Mouse (Mus musculus) limb, embryonic 12.5 days (tissue): ENCODE measurements around the gene Fam118b. TPM values are rescaled to one million over a fixed set of nuclear protein-coding genes. Genes with fewer than 3 reads are reported as not detected.

Experiments
- ATAC-seq: fragments of 200-750 bp; cut with Nextera tagmentation; 2 replicates; pipeline ENCODE4 v1.8.0; 2017; ENCODE audit warnings: low read depth, moderate TSS enrichment; ENCODE audit not compliant: insufficient number of reproducible peaks, insufficient read depth, low FRiP score, low TSS enrichment
- H3K27ac ChIP-seq: fragments of 300-500 bp; sonication (generic); 2 replicates; pipeline ENCODE4 v1.5.1; 2016; ENCODE audit warnings: mild to moderate bottlenecking, moderate library complexity
- H3K27me3 ChIP-seq: fragments of 300-500 bp; sonication (generic); 2 replicates; pipeline ENCODE4 v1.6.1; 2016; ENCODE audit warnings: mild to moderate bottlenecking, moderate library complexity
- H3K36me3 ChIP-seq: fragments of 300-500 bp; sonication (generic); 2 replicates; pipeline ENCODE4 v1.6.1; 2016; ENCODE audit warnings: mild to moderate bottlenecking, moderate library complexity
- H3K4me1 ChIP-seq: fragments of 300-500 bp; sonication (generic); replicated peaks from 2 replicates; pipeline ENCODE4 v1.6.1; 2016
- H3K4me2 ChIP-seq: fragments of 300-500 bp; sonication (generic); 2 replicates; pipeline ENCODE4 v1.6.1; 2016; ENCODE audit warnings: mild to moderate bottlenecking, moderate library complexity
- H3K4me3 ChIP-seq: fragments of 300-500 bp; sonication (generic); replicated peaks from 2 replicates; pipeline ENCODE4 v1.5.1; 2016; ENCODE audit warnings: mild to moderate bottlenecking
- H3K9ac ChIP-seq: fragments of 300-500 bp; sonication (generic); replicated peaks from 2 replicates; pipeline ENCODE4 v1.6.1; 2016; ENCODE audit warnings: mild to moderate bottlenecking, moderate library complexity
- H3K9me3 ChIP-seq: fragments of 300-500 bp; sonication (generic); 2 replicates; pipeline ENCODE4 v1.6.1; 2016; ENCODE audit warnings: mild to moderate bottlenecking, moderate library complexity
- WGBS: fragments of 180-500 bp; shearing (Covaris S2); methylation state at CpG from one replicate; pipeline ENCODE4 v1.1.7; 2016; 5-methylcytosine and 5-hydroxymethylcytosine counted together
- polyA plus RNA-seq: library from polyadenylated mRNA; unstranded; fragments of >200 nt; fragmentation: Nextera tagmentation; extraction: Ambion mirVana; gene quantifications from 2 replicates; pipeline ENCODE4 v1.2.1, GENCODE M21; 2016

Gene Fam118b
- polyA plus RNA-seq, 1 experiment from 2014 or later: 52.7 TPM

DNA sequence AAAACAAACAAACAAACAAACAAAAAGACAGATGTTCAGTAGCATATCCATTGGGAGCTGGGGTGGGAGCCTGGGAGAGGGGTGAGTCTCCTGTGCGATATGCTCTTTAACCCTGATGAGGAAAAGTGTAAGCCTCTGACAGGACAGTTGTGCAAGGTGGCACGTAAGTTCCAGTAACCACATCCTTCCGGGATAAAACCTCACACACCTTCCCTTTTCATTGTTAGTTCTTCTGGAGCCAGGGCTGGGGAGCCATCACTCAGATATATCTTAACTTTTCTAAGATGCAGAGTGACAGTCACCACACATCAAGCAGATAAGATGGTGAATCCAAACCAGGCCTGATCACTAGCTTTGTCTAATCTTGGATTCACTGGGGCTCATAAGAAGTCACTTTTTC lies 73.6 kb downstream of the Fam118b start:
- H3K4me2 ChIP-seq: no peak overlapping the region
- H3K4me1 ChIP-seq: peaks cover 7% of the 10 kb centered on the region; the same call in 1 of the 2 replicates
- ATAC-seq: no peak
- no peak overlapping the region for H3K9ac ChIP-seq
- H3K27ac ChIP-seq: no peak overlapping the region
- H3K27me3 ChIP-seq: no peaks in the 10 kb centered on the region
- peaks cover 23% of the 10 kb centered on the region for H3K36me3 ChIP-seq
- WGBS: 91% methylated on average over 3 of the region's 3 CpGs
- H3K9me3 ChIP-seq: no peaks in the 10 kb centered on the region
- no peak overlapping the region for H3K4me3 ChIP-seq

DNA sequence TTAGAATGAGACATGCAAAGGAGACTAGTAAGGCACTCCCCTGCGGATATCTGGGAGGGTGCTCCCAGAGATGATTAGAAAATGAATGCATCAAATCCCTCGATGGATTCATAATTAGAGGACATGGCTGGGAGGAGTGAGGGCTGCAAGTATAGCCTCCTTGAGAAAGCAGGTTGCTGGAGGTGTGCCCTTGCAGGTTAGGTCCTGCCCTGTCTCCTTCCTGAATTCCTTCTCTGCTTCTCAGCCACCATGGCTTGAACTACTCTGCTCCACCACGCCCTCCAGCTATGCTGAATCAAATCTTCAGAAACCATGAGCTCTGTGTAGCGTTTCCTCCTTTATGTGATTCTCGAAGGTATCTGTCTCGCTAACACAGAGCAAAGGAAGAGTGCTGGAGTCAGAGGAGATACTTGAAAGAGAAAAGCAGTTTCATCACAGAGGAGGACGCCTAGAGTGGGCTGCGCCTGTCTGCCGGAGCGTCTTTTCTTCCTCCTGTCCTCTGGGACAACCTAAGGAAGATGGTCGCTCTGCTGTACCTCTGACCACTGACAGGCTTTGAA lies 74.5 kb downstream of the Fam118b start:
- WGBS: 79% methylated on average over 11 of the region's 11 CpGs

DNA sequence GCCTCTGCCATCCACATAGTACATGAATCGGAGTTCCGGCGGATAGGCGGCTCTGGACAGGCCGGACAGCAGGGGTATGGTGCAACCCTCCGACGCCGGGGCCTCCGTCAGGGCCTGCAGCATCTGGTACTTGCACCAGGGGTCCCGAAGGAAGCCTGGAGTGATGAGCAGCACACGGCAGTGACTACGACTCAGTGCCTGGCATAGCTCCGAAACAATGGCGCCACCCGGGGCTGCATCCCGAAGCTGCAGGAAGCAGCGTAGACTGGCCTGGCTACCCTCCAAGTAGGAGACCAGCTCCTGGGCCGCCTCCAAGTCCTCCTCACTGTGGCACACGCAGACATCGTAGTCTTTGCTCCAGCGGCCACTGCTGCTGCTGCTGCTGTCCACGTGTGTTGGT lies 78.9 kb downstream of the Fam118b start:
- no peak for ATAC-seq
- no peaks in the 10 kb centered on the region for H3K4me1 ChIP-seq
- 82% methylated on average over 22 of the region's 22 CpGs for WGBS

More for the DNA sequence above, 74.5 kb downstream of the Fam118b start:
- ATAC-seq: no peak
- Histone ChIP-seq H3K9ac (no peak overlapping the region), H3K27me3 (no peaks in the 10 kb centered on the region), H3K4me3 (no peak overlapping the region), H3K9me3 (no peaks in the 10 kb centered on the region), H3K4me1 (no peaks in the 10 kb centered on the region), H3K4me2 (no peak overlapping the region), H3K27ac (no peak overlapping the region), H3K36me3 (peaks cover 33% of the 10 kb centered on the region)

DNA sequence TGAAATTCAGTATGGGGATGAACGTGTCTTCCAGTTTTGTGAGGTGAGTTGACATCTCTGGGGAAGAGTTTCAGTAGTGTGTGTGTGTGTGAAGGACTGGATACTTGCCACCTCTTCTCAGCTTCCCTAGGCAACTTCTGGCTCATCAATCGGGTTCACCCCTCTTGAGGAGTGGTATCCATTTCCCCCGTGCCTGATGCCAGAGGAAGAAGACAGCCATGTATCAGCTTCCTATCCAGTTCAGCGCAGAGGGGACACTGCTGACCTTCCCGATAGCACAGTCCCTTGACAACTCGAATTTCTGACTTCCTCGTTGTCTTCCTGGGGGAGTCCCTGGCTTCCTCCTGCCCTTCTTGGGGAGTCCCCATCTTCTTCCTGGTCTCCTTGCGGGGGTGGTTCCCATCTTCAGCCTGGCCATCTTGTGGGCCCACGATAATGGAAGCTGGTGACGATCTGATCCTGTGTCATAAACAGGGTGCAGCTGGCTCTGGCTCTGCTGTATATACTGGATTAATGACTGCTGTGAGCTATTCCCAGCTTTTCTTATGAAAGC lies 80.2 kb downstream of the Fam118b start:
- peaks cover 50% of the 10 kb centered on the region for H3K36me3 ChIP-seq
- H3K27ac ChIP-seq: no peak overlapping the region
- WGBS: 87% methylated on average over 10 of the region's 10 CpGs
- H3K4me3 ChIP-seq: no peak overlapping the region
- H3K4me2 ChIP-seq: no peak overlapping the region
- no peak for ATAC-seq
- no peaks in the 10 kb centered on the region for H3K27me3 ChIP-seq
- no peak overlapping the region for H3K9ac ChIP-seq
- H3K4me1 ChIP-seq: no peaks in the 10 kb centered on the region
- no peaks in the 10 kb centered on the region for H3K9me3 ChIP-seq

More for the DNA sequence above, 78.9 kb downstream of the Fam118b start:
- Histone ChIP-seq H3K27ac (no peak overlapping the region), H3K36me3 (peaks cover 50% of the 10 kb centered on the region), H3K4me2 (no peak overlapping the region), H3K9ac (no peak overlapping the region), H3K9me3 (no peaks in the 10 kb centered on the region), H3K27me3 (no peaks in the 10 kb centered on the region), H3K4me3 (no peak overlapping the region)

DNA sequence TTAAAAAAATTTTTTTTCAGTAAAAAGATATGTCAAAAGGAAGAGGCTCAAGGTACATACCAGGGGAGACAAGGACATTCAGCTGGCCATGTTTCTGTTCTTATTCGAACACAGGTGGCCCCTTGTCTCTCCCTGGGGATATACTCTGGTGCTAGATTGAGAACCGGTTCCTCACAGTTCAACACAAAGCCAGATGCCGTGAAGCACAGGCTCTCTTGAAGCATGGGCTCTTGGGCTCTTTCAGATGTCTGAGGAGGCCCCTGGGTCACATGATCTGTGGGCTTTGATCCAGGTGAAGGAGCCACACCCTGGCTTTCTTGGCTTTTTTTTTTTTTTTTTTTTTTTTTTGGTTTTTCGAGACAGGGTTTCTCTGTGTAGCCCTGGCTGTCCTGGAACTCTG lies 81.2 kb downstream of the Fam118b start:
- Histone ChIP-seq H3K4me1 (no peaks in the 10 kb centered on the region), H3K4me2 (no peak overlapping the region), H3K27me3 (no peaks in the 10 kb centered on the region), H3K36me3 (peaks cover 50% of the 10 kb centered on the region), H3K27ac (no peak overlapping the region), H3K9me3 (no peaks in the 10 kb centered on the region), H3K4me3 (no peak overlapping the region), H3K9ac (no peak overlapping the region)
- no peak for ATAC-seq
- 84% methylated on average over 3 of the region's 4 CpGs for WGBS

DNA sequence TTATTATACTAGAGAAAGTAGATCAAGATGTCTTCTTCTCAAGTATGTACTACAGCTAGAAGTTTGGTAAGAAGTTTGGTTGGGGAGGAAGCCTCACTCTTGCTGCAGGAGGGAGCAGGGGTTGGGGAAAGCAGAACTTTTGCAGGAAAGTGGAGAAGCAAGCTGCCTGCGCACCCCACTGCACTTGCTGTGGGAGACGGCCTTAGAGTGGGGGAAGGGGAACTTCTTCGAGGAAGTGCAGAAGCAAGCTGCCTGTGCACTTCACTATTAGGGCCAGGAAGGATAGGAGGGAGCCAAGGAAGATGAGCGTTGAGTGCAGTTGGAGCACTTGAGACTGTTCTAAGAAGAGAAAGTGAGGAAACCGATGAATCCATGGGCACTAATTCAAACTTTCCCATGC lies 84.2 kb downstream of the Fam118b start:
- Histone ChIP-seq H3K27ac (no peak overlapping the region), H3K4me3 (no peak overlapping the region), H3K9me3 (no peaks in the 10 kb centered on the region), H3K27me3 (no peaks in the 10 kb centered on the region), H3K4me2 (no peak overlapping the region), H3K4me1 (no peaks in the 10 kb centered on the region), H3K9ac (no peak overlapping the region), H3K36me3 (peaks cover 20% of the 10 kb centered on the region)
- no peak for ATAC-seq
- WGBS: 71% methylated on average over 5 of the region's 5 CpGs

DNA sequence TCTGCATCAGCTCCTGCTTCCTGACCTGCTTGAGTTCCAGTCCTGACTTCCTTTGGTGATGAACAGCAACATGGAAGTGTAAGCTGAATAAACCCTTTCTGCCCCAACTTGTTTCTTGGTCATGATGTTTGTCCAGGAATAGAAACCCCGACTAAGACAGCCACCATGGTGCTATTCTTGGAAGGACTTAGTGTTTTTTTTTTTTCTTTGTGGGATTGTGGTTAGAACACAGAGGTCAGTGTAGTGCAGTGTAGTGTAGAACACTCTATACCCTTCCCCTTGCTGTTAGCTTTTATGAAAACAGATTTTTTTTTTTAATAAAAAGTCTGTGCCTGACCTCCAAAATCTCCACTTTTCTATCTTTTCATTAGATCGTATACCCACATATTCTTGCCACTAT lies 84.8 kb downstream of the Fam118b start:
- 86% methylated on average over 2 of the region's 2 CpGs for WGBS
- H3K4me2 ChIP-seq: no peak overlapping the region
- peaks cover 14% of the 10 kb centered on the region for H3K36me3 ChIP-seq
- no peaks in the 10 kb centered on the region for H3K27me3 ChIP-seq
- no peaks in the 10 kb centered on the region for H3K9me3 ChIP-seq
- H3K4me3 ChIP-seq: no peak overlapping the region
- H3K9ac ChIP-seq: no peak overlapping the region
- H3K27ac ChIP-seq: no peak overlapping the region
- no peaks in the 10 kb centered on the region for H3K4me1 ChIP-seq
- ATAC-seq: no peak

DNA sequence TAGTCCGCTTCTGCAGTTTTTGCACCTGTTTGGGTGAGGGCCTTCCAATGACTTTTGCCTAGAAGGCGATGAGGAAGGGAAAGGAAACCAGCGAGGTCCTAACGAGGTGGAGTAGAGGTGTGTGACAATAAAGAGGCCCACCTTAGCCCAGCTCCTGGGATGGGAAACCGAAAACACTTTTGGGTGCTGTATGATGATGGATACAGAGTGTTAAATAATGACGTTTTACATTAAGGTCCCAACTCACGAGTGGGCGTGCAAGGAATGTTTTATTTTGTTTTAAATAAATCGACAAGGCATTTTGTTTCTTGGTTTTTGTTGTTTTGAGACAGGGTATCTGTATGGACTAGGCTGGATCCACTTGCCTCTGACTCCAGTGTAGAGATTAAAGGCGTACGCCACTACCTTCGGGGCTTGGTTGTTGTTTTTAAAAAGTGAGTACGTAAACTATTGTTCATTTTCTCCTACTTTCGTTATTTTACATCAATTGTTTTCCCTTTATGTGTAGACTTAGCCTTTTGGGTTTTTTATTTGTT lies 91.4 kb downstream of the Fam118b start:
- Histone ChIP-seq H3K9ac (no peak overlapping the region), H3K36me3 (no peaks in the 10 kb centered on the region), H3K4me1 (peaks cover 14% of the 10 kb centered on the region), H3K4me3 (peak overlapping the region; percentile 63), H3K27me3 (no peaks in the 10 kb centered on the region), H3K9me3 (no peaks in the 10 kb centered on the region), H3K4me2 (peak overlapping the region; percentile 79), H3K27ac (no peak overlapping the region)
- WGBS: 53% methylated on average over 14 of the region's 14 CpGs
- no peak; the same call in 1 of the 2 replicates for ATAC-seq

DNA sequence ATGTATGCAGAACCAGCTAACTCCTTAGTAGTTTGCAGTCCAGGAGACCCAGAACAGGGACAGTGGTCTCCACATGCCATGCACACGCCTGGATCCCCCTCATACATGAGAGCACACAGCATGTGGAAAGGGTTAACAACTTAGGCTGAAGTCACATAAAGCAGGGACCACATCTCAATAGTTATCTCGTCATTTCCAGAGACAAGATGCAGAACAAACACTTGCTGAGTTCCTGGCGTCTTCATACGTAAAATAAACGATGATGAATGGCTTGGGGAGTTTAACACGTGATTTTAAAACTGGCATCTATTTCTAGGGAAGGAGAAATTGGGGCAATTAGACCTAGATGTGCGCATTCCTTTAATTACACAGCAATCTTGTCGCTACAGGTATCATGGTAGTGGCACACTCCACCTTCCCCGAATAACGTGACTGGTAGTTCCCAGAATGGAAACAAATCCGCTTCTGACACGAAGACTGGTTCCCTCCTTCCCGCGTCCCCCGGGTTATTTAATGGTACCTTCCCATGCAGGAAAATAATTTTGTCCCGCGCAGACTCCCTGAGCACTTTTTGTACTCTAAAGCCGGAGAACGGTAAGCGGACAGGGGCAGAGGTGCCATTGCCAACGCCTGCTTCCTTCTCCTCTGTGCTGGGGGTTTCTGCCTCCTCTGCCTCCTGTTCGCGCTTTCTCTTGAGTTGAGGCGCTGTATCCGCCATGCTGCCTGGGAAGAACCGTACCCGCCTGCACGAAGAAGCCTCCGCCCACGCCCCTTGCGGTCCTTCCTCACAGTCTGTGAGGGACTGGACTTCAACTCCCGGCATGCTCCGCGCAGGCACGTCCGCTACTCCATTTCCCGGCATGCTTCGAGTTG lies 92.1 kb downstream of the Fam118b start, which contains the start of gene Dcps:
Dcps (minus strand) TSS at position 811 of the 873 bp plus-strand sequence.
- Histone ChIP-seq H3K9ac (peak within 1 kb of the TSS; percentile 65), H3K27ac (peak within 1 kb of the TSS; percentile 85), H3K36me3 (peaks cover 6% of the 10 kb centered on the region), H3K4me2 (peak within 1 kb of the TSS; percentile 79), H3K9me3 (no peaks in the 10 kb centered on the region), H3K4me3 (peak within 1 kb of the TSS; percentile 63), H3K27me3 (no peaks in the 10 kb centered on the region), H3K4me1 (peaks cover 14% of the 10 kb centered on the region)
- under 1% methylated on average over 38 of the region's 38 CpGs for WGBS
- peak; percentile 95 for ATAC-seq

DNA sequence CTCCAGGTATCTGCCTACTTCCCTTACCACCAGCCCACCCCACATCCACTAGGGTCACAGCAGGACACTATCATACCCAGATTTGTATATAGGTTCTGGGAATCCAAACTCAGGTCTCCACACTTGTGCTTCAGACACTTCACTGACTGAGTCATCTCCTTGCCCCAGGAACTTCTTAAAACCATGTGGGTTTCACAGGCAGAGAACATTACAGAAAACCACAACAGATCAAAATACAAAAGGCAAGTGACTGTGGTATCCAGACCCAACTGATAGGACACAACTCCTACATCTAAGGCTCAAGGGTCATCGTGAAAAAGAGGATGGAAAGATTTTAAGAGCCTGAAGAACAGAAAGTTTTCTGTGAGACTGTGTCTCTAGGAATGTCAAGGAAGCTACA lies 94.3 kb downstream of the Fam118b start:
- ATAC-seq: no peak
- no peak overlapping the region for H3K27ac ChIP-seq
- H3K9ac ChIP-seq: no peak overlapping the region
- H3K27me3 ChIP-seq: no peaks in the 10 kb centered on the region
- peaks cover 14% of the 10 kb centered on the region for H3K4me1 ChIP-seq
- no peak overlapping the region for H3K4me2 ChIP-seq
- peaks cover 14% of the 10 kb centered on the region for H3K36me3 ChIP-seq
- no peaks in the 10 kb centered on the region for H3K9me3 ChIP-seq
- no peak overlapping the region for H3K4me3 ChIP-seq
- 87% methylated on average over 1 of the region's 1 CpGs for WGBS

DNA sequence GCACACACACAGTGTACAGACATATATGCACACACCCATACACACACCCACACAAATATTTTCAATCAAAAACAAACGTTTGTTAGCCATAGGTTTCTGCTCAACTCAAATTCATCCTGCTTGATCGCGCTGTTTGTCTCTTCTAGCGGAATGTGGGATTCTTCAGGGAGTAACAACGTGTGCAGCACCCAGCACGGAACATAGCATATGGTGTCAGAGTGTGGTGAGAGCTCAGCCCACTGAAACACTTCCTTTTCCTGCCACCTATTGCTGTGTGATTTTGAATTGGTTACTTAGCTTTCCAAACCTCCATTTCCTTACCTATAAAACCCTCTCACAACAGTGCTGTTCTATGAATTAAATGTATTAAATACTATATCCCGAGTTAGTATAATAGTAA lies 97.5 kb downstream of the Fam118b start:
- WGBS: 91% methylated on average over 7 of the region's 7 CpGs
- Histone ChIP-seq H3K9ac (no peak overlapping the region), H3K4me3 (no peak overlapping the region)

More for the DNA sequence above, 97.5 kb downstream of the Fam118b start:
- H3K4me2 ChIP-seq: no peak overlapping the region
- no peak for ATAC-seq
- H3K9me3 ChIP-seq: no peaks in the 10 kb centered on the region
- no peak overlapping the region for H3K27ac ChIP-seq
- no peaks in the 10 kb centered on the region for H3K27me3 ChIP-seq
- H3K4me1 ChIP-seq: peaks cover 8% of the 10 kb centered on the region
- H3K36me3 ChIP-seq: peaks cover 22% of the 10 kb centered on the region
